Mouse (Mus musculus) thymus, postnatal 36 days (tissue): ENCODE measurements around the gene Cxcl1.
"Not testable (repeated sequence)": the region's sequence is repeated elsewhere in the genome, so short reads cannot be mapped to it uniquely, and the experiment has no call there.

ENCODE experiments used
- DNase-seq, 2 experiments: peaks; one replicate each; pipeline ENCODE4 v3.0.0; 2022; ENCODE audit warnings: mixed read lengths in 2 of 2

The Cxcl1 gene

DNA sequence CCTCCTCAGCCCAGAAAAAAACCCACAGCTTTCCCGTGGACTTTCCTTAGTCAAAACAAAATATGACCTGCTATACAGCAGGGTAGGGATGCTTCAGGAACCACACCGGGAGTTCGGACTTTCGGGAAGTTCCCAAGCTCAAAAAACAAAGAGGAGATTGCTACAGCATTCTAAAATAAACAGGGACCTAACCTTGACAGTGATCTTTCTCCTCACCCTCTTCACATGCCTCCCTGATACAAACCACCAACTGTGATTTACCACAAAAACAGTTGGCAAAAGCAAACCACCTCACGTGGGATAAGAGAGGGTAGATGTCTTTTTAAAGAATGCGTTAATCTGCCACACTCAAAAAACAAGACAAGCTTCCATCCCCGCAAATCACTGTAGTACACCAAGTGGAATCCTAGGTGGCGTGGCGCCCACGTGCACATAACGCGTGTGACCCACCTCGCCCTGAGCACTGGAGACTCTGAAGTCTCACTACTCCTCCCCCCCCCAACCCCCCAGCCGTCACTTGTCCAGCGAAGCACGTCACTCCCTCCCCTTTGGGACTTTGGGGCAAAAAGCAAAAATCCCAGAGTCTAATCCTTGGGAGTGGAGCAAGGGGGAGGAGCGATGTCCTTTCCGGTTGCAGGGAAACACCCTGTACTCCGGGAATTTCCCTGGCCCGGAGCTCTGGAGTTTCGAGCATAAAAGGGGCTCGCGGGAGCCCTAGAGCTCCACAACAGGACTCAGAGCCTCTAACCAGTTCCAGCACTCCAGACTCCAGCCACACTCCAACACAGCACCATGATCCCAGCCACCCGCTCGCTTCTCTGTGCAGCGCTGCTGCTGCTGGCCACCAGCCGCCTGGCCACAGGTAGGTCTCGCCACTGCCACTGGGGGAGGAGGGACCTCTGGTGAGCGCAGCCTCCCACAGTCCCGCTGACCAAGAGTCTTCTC lies at the start of gene Cxcl1:
Gene Cxcl1 (plus strand): TSS at position 723 of the 945 bp plus-strand sequence.
- DNase-seq: no peak

DNA sequence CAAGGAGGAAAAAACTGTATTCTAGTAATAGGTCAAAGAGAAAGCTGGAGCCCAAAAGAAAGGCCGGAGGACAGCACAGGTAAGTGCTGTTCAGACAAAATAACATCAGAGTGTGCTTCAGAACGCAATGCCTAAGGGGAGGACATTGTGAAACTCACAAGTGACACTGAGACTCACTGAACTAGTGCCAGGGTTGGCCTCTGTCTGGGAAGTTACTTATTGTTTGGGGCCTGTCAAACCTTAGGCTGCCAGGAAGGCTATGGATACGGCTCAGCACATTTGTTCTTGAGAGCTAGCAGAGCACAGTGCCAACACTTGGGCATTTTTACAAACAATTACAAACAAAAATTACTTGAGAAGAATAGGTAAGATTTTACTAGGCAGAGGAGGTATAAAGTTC lies 47.1 kb upstream of the Cxcl1 start:
- DNase-seq: no peak

DNA sequence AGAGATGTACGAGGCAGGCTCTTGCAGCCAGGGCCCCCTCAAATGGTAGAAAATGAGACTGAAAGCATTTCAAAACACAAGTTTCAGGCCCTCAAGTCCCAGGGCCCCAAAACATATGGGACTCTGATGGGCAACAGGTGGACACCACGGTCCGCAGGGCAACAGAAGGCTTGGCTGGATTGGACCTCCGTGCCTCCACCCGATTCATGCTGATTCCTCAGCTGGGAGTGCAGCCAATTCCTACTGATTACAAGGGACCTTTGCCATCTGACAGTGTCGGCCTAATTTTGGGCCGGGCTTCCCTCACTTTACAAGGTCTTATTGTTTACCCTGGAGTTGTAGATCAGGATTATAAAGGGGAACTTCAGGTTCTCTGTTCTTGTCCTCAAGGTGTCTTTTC lies 40.9 kb upstream of the Cxcl1 start:
- DNase-seq: not testable (repeated sequence)

DNA sequence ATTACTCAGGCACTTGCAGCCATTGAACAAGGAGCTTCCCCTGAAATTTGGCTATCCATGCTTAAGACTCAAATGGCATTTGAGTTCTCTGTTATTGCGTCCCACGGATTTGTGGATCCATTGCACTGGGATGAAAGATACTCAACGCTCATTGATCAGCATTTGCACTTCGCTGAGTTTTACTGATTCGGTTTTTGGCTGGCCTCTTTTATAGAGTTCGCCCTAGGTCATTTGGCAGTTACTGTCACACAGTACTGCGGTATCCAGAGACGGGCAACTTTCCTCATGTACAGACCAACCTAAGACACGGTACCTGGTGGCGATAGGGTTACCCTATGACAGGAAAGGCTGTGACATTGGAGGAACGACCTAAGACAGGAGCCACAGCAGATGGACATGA lies 39.6 kb upstream of the Cxcl1 start:
- DNase-seq: not testable (repeated sequence)

DNA sequence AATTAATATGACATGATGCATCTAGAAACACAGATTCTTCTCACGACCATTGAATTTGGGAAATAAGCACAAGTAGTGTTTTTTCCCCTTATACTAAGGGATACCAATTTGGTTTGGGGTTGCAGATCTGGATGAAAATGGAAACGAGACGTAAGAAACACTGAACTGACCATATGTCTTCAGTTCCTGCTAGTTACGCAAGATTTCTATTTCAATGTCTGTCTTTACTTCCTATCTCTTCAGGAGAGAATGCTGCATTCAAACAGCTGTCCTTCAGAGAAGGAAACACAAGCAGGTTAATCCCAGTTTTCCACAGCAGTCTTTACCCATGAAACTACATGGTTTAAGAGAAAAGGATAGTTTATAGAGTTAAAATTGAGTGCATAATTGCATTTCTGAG lies 37.8 kb upstream of the Cxcl1 start:
- no peak for DNase-seq

DNA sequence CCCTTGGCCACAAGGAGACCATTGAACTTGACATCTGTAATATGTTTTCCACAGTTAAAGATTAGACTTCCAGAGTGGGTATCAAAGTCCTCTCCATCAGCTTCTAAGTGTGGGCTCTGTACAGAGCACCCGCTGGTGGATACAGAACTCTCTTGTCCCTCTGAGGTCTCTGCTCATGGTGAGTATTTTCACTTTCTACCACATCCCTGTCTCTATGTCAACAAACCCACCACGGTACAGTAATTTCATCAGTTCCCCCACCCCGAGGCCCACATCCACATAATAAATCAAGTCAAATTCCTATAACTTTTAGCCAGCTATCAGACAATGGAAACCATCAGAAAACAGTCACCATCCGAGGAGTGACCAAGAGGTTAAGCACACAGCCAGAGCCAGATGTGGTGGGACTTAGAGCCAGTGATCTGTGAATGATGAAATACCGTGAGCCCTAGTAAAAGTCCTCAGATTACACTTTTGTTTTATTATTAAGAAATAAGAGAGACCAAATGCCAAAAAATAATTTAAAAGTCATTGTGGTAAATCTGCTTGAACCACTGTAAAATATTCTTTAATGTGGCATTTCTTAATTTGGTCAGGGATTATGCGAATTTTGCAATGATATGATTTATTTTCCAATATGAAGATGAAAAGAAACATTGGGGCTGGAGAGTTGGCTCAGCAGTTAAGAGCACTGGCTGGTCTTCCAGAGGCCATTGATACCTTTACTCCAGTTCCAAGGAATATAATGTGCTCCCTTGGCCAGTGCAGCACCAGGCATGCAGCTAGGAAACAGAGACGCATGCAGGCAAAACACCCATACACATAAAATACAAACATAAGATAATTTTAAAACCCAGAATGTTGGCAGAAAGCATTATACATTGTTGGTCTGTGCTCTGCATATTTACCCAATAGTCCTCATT lies 35.5 kb upstream of the Cxcl1 start:
- no peak for DNase-seq

DNA sequence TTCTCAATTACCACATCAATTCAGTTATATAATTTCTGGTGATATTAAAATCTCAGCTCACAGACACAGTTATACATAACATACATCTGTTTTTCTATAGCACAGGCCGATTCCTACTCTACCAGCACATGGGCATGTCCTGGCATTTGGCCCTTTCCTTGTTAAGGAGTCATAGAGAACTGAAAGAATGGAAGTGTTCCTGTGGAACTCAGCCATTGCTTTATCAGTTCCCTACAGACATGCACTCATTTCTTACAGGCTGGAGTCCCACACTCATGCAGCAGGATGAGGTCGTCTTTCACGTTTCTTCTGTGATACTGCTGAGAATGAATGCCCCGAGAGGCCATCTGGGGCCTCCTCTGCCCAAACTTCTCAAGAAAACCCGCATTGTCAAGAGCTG lies 33.6 kb upstream of the Cxcl1 start:
- DNase-seq: no peak

DNA sequence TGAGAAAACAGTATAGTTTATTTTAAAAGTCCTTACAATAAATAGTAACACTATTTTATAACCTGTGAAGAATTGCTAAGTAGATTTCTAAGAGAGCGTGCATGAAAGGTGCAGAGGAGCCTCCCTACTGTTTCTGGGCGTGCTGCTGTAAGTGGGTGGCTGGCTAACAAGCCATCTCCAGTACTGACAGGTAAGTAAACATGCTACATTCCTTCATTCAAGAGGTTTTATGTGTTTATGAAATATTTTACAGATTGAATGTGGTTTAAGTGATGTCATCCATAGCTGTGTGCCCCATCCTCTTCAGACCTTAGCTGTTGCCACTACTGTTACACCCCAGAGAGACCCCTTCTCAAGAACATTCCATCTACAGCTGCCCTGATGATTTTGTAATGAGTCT lies 32.6 kb upstream of the Cxcl1 start:
- no peak for DNase-seq

DNA sequence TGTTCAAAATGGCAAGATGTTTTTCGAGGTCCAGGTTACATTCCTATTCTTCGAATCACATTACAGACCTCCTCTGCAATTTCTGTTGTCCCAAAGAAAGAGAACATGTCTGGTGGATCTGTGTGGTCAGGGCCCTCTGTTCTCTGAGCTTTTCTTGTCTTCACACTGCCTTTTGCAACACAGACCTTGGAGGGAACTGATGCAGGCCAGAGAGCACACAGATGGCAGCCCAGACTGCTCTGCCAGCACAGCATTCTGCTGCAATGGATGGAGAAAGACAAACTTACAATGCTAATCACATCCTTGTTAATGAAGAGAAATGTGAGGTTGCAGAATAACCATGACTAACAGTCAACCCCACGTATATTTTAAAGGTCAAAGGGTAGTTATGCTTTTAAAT lies 32.0 kb upstream of the Cxcl1 start:
- DNase-seq: no peak

DNA sequence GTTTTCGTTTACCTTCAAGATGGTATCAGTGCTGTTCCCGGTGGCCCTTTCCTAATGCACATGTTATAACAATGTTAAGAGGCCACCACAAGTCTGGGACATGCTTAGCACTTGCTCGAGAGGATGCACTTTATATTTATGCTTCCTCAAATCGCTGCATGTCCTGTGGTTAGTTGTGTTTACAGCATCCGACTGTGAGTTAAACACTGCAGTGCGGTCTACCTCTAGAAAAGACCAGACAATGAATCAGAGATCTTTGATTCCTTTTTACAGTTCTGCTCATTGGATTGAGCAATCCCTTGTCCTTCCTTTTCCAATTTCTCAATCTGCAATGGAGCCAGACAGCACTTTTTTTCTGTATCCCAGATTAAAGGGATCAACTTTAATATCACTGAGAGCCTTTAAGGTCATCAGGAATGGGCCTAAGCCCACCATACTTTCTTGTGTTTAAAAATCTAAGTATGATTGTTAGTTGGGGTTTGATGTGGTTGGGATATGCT lies 29.1 kb upstream of the Cxcl1 start:
- DNase-seq: no peak

DNA sequence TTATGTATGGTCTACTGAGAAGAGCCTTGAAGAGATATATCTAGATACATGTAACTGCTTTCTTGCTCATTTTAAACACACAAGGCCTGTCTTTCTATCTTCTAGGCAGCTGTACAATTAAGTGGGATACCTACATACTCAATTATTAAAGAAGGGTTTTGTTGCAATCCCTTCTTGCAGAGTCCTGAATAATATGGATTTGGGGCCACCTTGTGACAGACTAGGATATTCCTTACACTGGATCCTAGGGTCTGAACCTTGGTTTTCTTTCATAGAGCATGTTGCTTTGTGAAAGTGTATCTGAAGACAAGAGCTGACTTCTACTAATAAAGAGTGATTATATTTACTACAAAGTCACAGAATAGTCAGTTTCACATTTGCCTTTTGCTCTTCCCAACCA lies 24.3 kb upstream of the Cxcl1 start:
- DNase-seq: no peak

DNA sequence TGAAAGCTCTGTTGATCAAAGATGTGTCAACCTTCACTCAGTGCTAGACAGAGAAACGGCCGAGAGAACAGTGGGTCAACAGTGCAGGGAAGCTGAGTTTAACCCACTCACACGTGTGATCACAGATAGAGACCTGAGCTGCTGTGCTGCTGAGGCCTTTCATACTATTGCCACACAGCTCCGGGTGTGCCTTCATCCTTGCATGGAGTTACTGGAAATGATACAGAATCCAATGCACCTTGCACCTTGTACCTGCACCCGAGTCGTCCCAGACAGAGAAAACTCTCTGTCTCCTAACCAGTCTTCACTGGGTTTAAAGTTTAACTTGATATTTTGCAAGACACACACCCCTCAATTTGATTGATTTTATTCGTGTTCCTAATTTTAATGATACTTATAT lies 18.7 kb upstream of the Cxcl1 start:
- DNase-seq: no peak

DNA sequence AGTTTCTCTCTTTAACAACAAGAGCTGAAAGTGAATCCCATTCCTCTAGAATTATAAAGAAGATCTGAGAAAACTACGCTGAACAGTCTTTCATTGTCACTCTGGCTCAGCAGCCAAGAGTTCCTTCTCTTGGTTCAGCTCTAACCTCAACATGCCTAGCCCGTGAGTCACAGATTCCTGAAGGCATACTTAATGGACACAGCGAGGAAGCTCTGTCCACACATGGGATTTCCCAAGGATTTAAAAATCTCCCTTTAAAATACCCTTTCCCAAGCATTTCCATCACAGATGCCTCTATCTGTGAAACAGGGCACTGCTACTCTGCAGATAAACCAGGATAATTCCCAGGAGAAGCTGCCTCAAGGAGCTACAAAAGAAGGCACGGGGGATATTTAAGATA lies 15.0 kb upstream of the Cxcl1 start:
- no peak for DNase-seq

DNA sequence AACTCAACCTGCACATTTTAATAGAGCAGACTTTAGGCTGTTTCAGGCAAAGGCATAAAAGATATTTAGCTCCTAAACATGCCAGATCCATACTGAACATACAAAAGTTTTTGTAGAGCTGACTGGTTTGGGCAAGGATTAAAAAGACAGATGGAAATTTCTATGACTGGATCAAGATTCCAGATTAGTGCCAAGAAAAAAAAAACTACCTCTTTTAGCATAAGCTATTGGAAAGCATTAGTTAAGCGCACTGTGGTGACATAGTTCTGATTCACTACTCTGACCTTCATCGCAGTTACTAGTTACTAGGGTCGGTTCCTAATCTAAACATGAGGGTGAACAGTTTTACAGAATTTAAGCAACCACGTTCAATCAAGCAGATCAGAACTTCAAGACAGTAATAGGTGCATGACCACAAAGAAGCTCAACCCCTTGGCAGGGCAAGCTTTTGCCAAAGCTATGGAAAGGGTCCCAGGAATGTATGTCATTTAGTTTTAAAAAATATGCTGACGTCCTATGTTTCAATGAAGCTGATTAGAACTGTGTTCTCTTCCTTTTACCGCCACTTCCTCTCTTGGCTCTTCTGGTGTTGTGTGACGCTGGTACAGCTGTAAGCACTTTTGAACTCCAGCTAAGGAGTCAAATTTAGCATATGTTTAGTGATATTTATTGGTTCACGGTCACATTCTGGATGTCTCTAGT lies 14.4 kb upstream of the Cxcl1 start:
- no peak for DNase-seq

DNA sequence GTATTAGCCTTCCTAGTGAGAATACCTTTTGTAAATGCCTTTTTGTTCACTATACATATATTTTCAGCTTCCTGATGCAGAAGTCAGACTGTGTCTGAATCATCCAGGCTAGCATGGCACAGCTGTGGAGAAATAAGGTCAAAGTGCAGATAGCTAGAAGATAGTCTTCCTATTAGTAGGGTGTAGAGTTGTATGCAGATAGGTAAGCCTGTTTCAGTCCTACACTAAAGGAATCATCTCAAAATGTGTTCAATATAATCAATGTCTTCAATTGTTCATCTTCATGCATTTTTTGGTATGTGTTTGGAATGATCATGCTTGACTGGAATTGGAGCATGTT lies 13.9 kb upstream of the Cxcl1 start:
- DNase-seq: no peak

DNA sequence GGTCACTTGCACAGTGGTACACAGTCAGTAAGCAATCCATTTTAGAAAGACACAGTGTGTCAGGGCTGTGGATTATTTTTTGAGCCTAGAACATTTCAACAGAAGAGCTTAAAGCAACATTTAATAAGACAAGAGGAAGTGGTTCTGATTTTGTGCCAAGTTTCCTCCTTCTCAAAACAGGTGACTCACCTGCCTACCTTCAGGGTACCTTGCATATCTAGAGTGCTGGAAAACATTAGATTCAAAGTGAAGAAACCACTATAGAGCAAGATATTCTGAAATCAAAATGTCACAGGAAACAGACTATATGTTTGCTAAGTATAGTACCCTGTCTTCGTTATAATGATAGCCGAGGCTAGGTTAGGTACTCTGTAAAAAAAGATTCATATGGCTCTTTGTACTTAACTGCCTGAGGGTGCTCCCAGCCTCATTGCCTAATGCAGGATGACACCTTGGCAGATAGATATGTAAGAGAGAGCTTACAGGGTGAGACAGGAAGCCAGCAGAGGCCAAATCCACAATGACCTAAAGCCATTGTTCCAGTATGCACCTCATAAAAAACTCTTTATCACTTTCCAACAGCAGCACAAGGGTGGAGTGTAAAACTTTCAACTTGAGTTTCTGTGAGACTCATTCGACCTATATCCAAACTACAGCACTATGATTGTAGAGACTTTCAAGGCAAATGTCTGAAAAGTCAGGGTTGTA lies 11.6 kb upstream of the Cxcl1 start:
- DNase-seq: no peak

DNA sequence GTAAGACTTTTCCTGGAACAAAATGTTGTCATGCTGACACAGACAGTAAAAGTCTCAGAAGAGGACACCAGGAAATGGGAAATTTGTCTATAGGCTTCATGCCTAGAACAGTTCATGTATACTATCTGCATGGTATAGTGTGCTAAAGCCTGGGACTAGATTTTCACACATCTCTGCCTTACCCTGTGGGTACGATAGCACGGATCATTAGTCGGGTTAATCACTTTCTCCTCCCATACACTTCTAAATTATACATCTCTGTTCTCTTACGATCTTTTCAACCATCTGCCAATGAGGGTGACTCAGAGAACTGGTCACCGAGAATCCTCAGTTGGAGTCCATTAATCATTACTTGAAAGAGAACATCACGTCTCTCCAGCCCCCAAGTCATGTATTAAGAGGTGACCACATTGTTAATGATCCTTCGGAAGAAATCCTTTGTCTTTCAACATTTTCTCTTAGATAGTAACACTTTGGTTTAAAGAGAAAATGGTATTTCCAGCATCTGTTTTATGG lies 10.6 kb upstream of the Cxcl1 start:
- no peak for DNase-seq

DNA sequence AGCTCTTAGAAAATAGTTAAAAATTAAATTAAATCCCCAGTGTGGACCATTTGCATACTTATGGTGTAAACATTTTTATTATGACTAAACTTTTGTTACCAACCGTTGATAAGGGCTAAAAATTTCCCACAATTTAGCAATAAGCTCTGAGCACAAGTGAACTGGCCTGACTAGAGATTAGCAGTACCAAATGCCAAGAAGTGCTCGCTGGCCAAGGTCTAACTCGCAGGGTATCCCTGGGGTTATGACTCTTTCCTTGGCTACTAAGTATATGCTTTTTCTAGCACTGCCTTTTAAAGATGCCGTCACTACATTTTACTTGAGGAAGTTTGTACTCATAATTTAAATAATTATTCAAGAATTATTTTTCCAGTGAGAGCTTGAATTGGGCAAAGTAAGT lies 10.0 kb upstream of the Cxcl1 start:
- DNase-seq: no peak

DNA sequence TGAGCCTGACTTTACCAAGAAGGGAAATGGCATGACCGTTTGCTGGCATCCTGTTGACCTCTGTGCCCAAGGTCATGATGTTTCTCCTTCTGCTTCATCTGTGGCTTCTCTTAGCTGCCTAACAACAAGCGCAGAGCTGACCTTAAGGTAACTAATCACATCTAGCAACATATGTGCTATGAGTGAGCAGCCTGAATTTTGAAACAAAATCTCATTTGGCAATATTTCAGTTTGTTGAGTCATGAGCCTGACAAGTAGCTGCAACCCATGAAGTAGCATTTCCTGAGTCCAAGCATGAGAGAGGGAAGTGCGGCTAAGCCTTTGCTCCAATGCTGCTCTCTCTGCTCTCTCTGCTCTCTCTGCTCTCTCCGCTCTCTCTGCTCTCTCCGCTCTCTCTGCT lies 9.4 kb upstream of the Cxcl1 start:
- no peak for DNase-seq

DNA sequence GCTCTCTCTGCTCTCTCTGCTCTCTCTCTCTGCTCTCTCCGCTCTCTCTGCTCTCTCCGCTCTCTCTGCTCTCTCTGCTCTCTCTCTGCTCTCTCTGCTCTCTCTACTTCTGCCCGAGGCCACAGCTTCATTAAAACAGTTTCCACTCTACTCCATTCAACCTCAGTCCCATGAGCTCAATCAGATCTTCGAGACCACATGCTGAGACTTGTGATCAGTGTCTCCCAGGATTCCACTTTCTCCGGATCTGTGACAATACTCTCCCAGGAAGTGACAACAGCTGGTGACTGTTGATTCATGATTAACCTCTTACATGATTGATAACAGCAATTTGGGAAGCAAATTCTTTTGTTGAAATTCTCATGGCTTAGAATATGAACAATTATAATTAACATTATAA lies 8.9 kb upstream of the Cxcl1 start:
- no peak for DNase-seq

DNA sequence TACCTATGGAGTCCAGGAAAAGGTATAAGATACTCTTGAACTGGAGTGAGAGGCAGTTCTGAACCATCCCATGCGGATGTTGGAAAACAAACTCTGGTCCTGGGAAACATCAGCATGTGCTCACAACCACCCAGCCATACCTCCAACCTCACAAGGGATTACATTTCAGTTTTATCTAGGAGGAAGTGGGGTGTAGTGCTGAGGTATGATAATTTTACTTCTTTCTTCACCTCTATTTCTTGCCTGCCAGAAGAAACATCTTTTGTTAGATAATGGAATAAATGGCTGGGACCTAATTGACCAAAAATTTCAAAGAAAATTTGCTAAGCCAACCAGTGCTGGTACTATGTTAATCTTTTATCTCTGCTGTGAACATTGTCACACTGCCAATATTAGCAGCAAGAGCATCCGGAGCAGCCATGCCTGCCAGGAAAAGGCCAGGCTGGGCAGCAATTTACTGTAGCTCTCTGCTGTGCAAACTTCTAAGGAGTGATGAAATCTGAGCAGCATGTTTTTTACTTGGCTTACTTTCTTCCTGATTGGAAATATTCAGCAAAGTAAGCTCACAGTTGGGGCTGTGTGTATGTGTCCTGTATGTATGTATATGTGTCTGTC lies 6.3 kb upstream of the Cxcl1 start:
- DNase-seq: no peak

DNA sequence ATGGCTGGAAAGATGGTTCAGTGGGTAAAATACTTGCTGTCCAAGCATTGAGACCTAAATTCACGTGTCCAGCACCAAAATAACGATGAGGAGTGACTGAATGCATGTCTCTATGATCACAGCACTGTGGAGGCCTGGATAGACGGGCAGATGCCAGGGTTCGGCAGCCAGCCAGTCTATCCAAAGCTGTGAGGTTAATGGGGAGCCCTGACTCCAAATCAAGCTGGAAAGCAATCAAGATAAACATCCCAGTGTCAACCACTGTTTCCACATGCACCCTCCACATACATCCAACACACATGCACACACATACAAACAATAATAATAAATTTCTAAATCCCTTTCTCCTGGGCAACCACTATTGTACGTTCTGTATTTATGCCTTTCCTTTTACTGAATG lies 2.4 kb upstream of the Cxcl1 start:
- no peak for DNase-seq
